Mouse (Mus musculus) heart, embryonic 13.5 days (tissue): ENCODE results near the gene Lsm6. TPM values are rescaled to one million over a fixed set of nuclear protein-coding genes. Genes with fewer than 3 reads are reported as not detected.

ENCODE experiments used
- ATAC-seq: fragments of 200-750 bp; cut with Nextera tagmentation; 2 replicates; pipeline ENCODE4 v1.8.0; 2017; ENCODE audit warnings: moderate TSS enrichment; ENCODE audit not compliant: insufficient number of reproducible peaks, low FRiP score, low TSS enrichment; ENCODE audit errors: extremely low read depth
- H3K27ac ChIP-seq: fragments of 300-500 bp; sonication (generic); replicated peaks from 2 replicates; pipeline ENCODE4 v1.5.1; 2015; ENCODE audit warnings: moderate library complexity, mild to moderate bottlenecking, inconsistent platforms
- H3K27me3 ChIP-seq: fragments of 300-500 bp; sonication (generic); replicated peaks from 2 replicates; pipeline ENCODE4 v1.6.1; 2015; ENCODE audit warnings: mild to moderate bottlenecking, inconsistent platforms
- H3K36me3 ChIP-seq: fragments of 300-500 bp; sonication (generic); 2 replicates; pipeline ENCODE4 v1.6.1; 2015; ENCODE audit warnings: mild to moderate bottlenecking, inconsistent platforms
- H3K4me1 ChIP-seq: fragments of 300-500 bp; sonication (generic); 2 replicates; pipeline ENCODE4 v1.6.1; 2015; ENCODE audit warnings: inconsistent platforms
- H3K4me2 ChIP-seq: fragments of 300-500 bp; sonication (generic); 2 replicates; pipeline ENCODE4 v1.6.1; 2015; ENCODE audit warnings: inconsistent platforms, mild to moderate bottlenecking, moderate library complexity
- H3K4me3 ChIP-seq: fragments of 300-500 bp; sonication (generic); 2 replicates; pipeline ENCODE4 v1.5.1; 2015; ENCODE audit warnings: moderate library complexity, mild to moderate bottlenecking, inconsistent platforms
- H3K9ac ChIP-seq: fragments of 300-500 bp; sonication (generic); 2 replicates; pipeline ENCODE4 v1.6.1; 2015; ENCODE audit warnings: inconsistent platforms, mild to moderate bottlenecking, moderate library complexity
- H3K9me3 ChIP-seq: fragments of 300-500 bp; sonication (generic); 2 replicates; pipeline ENCODE4 v1.6.1; 2016; ENCODE audit warnings: inconsistent platforms
- WGBS: fragments of 180-500 bp; shearing (Covaris S2); methylation state at CpG from one replicate; pipeline ENCODE4 v1.1.7; 2015; ENCODE audit warnings: mixed read lengths; 5-methylcytosine and 5-hydroxymethylcytosine counted together
- polyA plus RNA-seq: library from polyadenylated mRNA; unstranded; fragments of >200 nt; fragmentation: Nextera tagmentation; extraction: Ambion mirVana; gene quantifications from 2 replicates; pipeline ENCODE4 v1.2.1, GENCODE M21; 2015

Gene Lsm6
- 161 and 200 TPM in 2 replicates for polyA plus RNA-seq

DNA sequence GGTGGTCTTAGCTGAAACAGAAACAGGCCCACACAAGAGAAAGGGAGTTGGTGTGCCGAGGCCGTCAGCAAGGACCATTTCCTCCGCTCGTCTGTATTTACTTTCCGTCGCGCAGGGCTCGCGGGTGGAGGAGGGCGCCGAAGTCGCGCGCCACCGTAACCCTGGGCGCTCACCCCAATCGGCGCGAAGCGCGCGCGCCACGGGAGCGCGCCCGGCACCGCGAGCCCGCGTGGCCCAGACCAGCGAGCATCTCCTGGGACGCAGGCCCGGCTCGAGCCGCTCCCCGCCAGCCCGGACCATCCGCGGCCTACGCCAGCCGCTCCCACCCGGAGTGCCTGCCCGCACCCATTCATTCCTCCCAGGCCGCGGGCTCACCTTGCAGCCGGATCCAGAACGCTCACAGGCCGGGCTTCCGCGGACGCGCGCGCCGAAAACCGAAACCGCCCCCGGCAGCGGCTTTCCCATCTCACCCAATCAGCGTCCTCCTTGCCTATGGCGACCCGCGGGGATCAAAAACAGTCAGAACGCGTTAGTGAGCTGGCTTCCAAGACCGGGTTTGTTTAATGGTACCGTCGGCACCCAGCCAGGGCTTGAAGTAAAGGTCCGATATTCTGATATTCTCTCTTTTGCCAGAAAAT is at the start of gene Lsm6:
TSS of gene Lsm6 (minus strand) at position 468 of the 638 bp plus-strand sequence.
- Histone ChIP-seq H3K9ac (peak within 1 kb of the TSS; percentile 92), H3K4me1 (peaks cover 22% of the 10 kb centered on the region), H3K27me3 (no peaks in the 10 kb centered on the region), H3K27ac (peak within 1 kb of the TSS; percentile 97), H3K4me3 (peak within 1 kb of the TSS; percentile 90), H3K9me3 (no peaks in the 10 kb centered on the region), H3K36me3 (peaks cover 29% of the 10 kb centered on the region; the same call in 1 of the 2 replicates), H3K4me2 (peak within 1 kb of the TSS; percentile 78)
- ATAC-seq, result peak; percentile 82
- under 1% methylated on average over 68 of the region's 70 CpGs for WGBS

GRCm38 (mm10) chr8:78867036-78867435 is 46.1 kb upstream of the Lsm6 start:
- Histone ChIP-seq H3K4me1 (no peaks in the 10 kb centered on the region), H3K27me3 (no peaks in the 10 kb centered on the region), H3K36me3 (no peaks in the 10 kb centered on the region), H3K9me3 (no peaks in the 10 kb centered on the region), H3K9ac (no peak overlapping the region), H3K27ac (no peak overlapping the region), H3K4me2 (no peak overlapping the region), H3K4me3 (no peak overlapping the region)
- no peak for ATAC-seq
- WGBS, result 72% methylated on average over 2 of the region's 2 CpGs

- WGBS, result 58% methylated on average over 1 of the region's 1 CpGs
- Histone ChIP-seq H3K9me3 (no peaks in the 10 kb centered on the region), H3K4me3 (no peak overlapping the region), H3K4me1 (no peaks in the 10 kb centered on the region), H3K27me3 (no peaks in the 10 kb centered on the region), H3K4me2 (no peak overlapping the region), H3K9ac (no peak overlapping the region), H3K36me3 (no peaks in the 10 kb centered on the region), H3K27ac (no peak overlapping the region)
- ATAC-seq, result no peak
Measured at GRCm38 (mm10) chr8:78863001-78863400, 42.1 kb upstream of the Lsm6 start.

DNA sequence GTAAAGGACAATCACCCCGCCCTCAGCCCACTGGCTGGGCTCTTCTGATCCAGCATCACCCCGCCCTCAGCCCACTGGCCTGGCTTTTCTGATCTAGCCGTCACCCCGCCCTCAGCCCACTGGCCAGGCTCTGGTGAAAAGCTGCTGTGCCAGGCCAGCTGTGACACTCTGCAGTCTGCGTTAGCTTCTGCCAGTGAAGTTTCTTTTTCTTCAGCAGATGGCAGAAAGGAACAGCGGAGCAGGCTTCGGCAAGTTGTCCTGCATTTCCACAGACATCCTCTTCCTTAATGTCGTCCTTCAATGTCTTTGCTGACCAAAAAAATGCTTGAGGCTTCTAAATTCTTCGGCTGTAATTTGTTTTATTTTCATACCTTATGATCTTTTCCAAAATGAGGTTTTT is 41.1 kb upstream of the Lsm6 start:
- WGBS, result 59% methylated on average over 9 of the region's 9 CpGs
- Histone ChIP-seq H3K4me3 (no peak overlapping the region), H3K27ac (no peak overlapping the region), H3K4me2 (no peak overlapping the region), H3K9me3 (no peaks in the 10 kb centered on the region), H3K27me3 (no peaks in the 10 kb centered on the region), H3K36me3 (no peaks in the 10 kb centered on the region), H3K9ac (no peak overlapping the region), H3K4me1 (no peaks in the 10 kb centered on the region)
- ATAC-seq, result no peak

DNA sequence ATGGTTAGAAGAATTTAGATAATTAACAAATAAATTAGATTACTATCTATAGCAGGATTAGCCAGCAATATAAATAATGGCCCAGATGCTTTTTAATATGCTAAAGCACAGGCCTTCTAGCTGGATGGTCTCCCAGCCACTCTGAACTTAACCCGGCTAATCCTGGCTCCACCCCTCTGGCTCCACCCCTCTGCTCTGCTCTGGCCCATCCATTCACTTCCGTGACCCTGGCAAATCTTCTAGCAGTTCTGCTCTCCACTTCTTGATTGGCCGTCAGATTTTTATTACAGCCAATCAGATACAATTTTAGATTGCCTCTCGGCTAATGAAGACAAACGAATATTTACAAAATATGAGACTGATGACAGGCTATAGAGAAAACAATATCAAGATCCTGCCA is 39.8 kb upstream of the Lsm6 start:
- 52% methylated on average over 5 of the region's 5 CpGs for WGBS

DNA sequence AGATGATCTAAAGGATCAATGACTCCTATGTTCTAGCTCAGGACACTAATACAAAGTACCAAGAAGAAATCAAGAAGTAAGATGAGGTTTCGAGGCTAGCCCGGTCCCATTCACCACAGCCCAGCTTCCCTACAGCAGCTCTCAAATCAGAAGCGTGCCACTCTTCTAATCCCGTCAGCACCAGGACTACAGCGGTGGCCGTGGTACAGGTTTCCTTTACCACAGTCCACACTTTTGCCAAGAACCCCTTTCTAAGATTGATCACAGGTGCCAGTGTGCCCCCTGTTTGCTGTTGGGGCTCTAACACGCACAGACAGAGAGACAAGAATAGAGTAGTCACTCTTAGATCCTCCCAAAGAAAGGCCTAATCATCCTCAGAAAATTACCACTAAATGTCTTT is 36.5 kb upstream of the Lsm6 start:
- no peak overlapping the region for H3K4me3 ChIP-seq
- no peaks in the 10 kb centered on the region for H3K27me3 ChIP-seq
- H3K9me3 ChIP-seq, result no peaks in the 10 kb centered on the region
- H3K36me3 ChIP-seq, result no peaks in the 10 kb centered on the region
- WGBS, result 83% methylated on average over 7 of the region's 7 CpGs
- no peak overlapping the region for H3K4me2 ChIP-seq
- no peak overlapping the region for H3K27ac ChIP-seq
- H3K9ac ChIP-seq, result no peak overlapping the region
- no peaks in the 10 kb centered on the region for H3K4me1 ChIP-seq
- ATAC-seq, result no peak

More for the DNA sequence above, 39.8 kb upstream of the Lsm6 start:
- Histone ChIP-seq H3K27me3 (no peaks in the 10 kb centered on the region), H3K27ac (no peak overlapping the region), H3K9me3 (no peaks in the 10 kb centered on the region), H3K4me1 (no peaks in the 10 kb centered on the region), H3K4me2 (no peak overlapping the region), H3K9ac (no peak overlapping the region), H3K4me3 (no peak overlapping the region), H3K36me3 (no peaks in the 10 kb centered on the region)
- ATAC-seq, result no peak

GRCm38 (mm10) chr8:78852279-78852678 is 31.3 kb upstream of the Lsm6 start:
- H3K4me2 ChIP-seq, result no peak overlapping the region
- no peaks in the 10 kb centered on the region for H3K9me3 ChIP-seq
- no peak overlapping the region for H3K4me3 ChIP-seq
- peaks cover 14% of the 10 kb centered on the region for H3K4me1 ChIP-seq
- no peaks in the 10 kb centered on the region for H3K36me3 ChIP-seq
- no peak overlapping the region for H3K9ac ChIP-seq
- H3K27me3 ChIP-seq, result no peaks in the 10 kb centered on the region
- H3K27ac ChIP-seq, result no peak overlapping the region; the same call in 1 of the 2 replicates
- 44% methylated on average over 4 of the region's 4 CpGs for WGBS
- ATAC-seq, result no peak

- Histone ChIP-seq H3K4me1 (peaks cover 16% of the 10 kb centered on the region), H3K4me3 (no peak overlapping the region), H3K27ac (no peak overlapping the region), H3K4me2 (no peak overlapping the region), H3K9ac (no peak overlapping the region), H3K27me3 (no peaks in the 10 kb centered on the region), H3K36me3 (no peaks in the 10 kb centered on the region), H3K9me3 (no peaks in the 10 kb centered on the region)
- WGBS, result 60% methylated on average over 3 of the region's 3 CpGs
- no peak for ATAC-seq
Measured at GRCm38 (mm10) chr8:78847240-78847639, 26.3 kb upstream of the Lsm6 start.

- Histone ChIP-seq H3K4me2 (no peak overlapping the region), H3K4me1 (peaks cover 4% of the 10 kb centered on the region; the same call in 1 of the 2 replicates), H3K27ac (no peak overlapping the region), H3K9me3 (no peaks in the 10 kb centered on the region), H3K36me3 (no peaks in the 10 kb centered on the region), H3K4me3 (no peak overlapping the region), H3K27me3 (no peaks in the 10 kb centered on the region), H3K9ac (no peak overlapping the region)
- ATAC-seq, result no peak
- WGBS, result 74% methylated on average over 5 of the region's 5 CpGs
Measured at GRCm38 (mm10) chr8:78844559-78844958, 23.6 kb upstream of the Lsm6 start.

- no peaks in the 10 kb centered on the region for H3K9me3 ChIP-seq
- WGBS, result 69% methylated on average over 7 of the region's 7 CpGs
Measured at GRCm38 (mm10) chr8:78838656-78839413, 17.9 kb upstream of the Lsm6 start.

GRCm38 (mm10) chr8:78836091-78836490 is 15.2 kb upstream of the Lsm6 start:
- H3K9ac ChIP-seq, result no peak overlapping the region
- WGBS, result 95% methylated on average over 6 of the region's 6 CpGs
- H3K36me3 ChIP-seq, result no peaks in the 10 kb centered on the region
- no peaks in the 10 kb centered on the region for H3K27me3 ChIP-seq
- H3K9me3 ChIP-seq, result no peaks in the 10 kb centered on the region
- no peak overlapping the region for H3K4me2 ChIP-seq
- H3K4me3 ChIP-seq, result no peak overlapping the region
- no peaks in the 10 kb centered on the region for H3K4me1 ChIP-seq
- no peak overlapping the region for H3K27ac ChIP-seq
- ATAC-seq, result no peak

More at GRCm38 (mm10) chr8:78838656-78839413, 17.9 kb upstream of the Lsm6 start:
- no peak overlapping the region for H3K27ac ChIP-seq
- ATAC-seq, result no peak
- no peak overlapping the region for H3K4me3 ChIP-seq
- H3K9ac ChIP-seq, result no peak overlapping the region
- H3K27me3 ChIP-seq, result no peaks in the 10 kb centered on the region
- no peak overlapping the region for H3K4me2 ChIP-seq
- H3K4me1 ChIP-seq, result no peaks in the 10 kb centered on the region; the same call in 1 of the 2 replicates
- H3K36me3 ChIP-seq, result no peaks in the 10 kb centered on the region
